Mouse (Mus musculus): ENCODE measurements around the gene Ifit1bl1.

- no peak for TF ChIP-seq CTCF (IDR thresholded peaks at IDR 0.05; ENCODE audit: low read depth)
- TF ChIP-seq EP300 (IDR thresholded peaks at IDR 0.05; ENCODE audit: low read depth) = no peak
Observed at GRCm38 (mm10) chr19:34571080-34571479, 30.7 kb downstream of the Ifit1bl1 start.
